9 mouse cellular contexts compared by ENCODE assay signal in genomic region chr5:104112016-104112415, GRCm38 (mm10). TPM values are rescaled to one million over a fixed set of nuclear protein-coding genes. Genes with fewer than 3 reads are reported as not detected.
DNase-seq lines count a peak whose midpoint lies in the region; TF ChIP-seq lines count a peak whose summit lies in the region.
"Had no signal": no experiment of that assay in that cellular context is flagged by ENCODE, and none has a peak within 500 bp of the region (broad histone marks: within the 10 kb centered on the region; RNA-seq: fewer than 3 reads in every experiment).

No protein-coding gene starts in this region.

- 40% methylated on average over 9 of the region's 9 CpGs for WGBS in cerebellum, adult 2 months
- WGBS in hindbrain, embryonic 10.5 days = 10% methylated on average over 9 of the region's 9 CpGs

- H3K27ac ChIP-seq in cerebellum, adult 2 months (ENCODE audit: insufficient read depth, low read length) = peak overlapping the region; percentile 34; the same call in 1 of the 2 replicates
- H3K27ac ChIP-seq in hindbrain, embryonic 10.5 days = peak overlapping the region; percentile 89

- peaks cover 6% of the 10 kb centered on the region for H3K4me1 ChIP-seq in cerebellum, adult 2 months (ENCODE audit: control insufficient read depth, insufficient read depth, low read length)
- H3K4me1 ChIP-seq in hindbrain, embryonic 10.5 days (replicated peaks) = peaks cover 75% of the 10 kb centered on the region

- no peak for TF ChIP-seq POLR2A in cerebellum, adult 2 months (IDR thresholded peaks at IDR 0.05; ENCODE audit: borderline replicate concordance, insufficient read depth, low read length)

- peak overlapping the region; percentile 42 for H3K4me3 ChIP-seq in cerebellum, adult 2 months (replicated peaks; ENCODE audit: insufficient read depth, low read depth, low read length)
- H3K4me3 ChIP-seq in hindbrain, embryonic 10.5 days = peak overlapping the region; percentile 31

- H3K27me3 ChIP-seq in cerebellum, adult 2 months (ENCODE audit: control insufficient read depth, insufficient read depth, low read length) = no peaks in the 10 kb centered on the region
- peaks cover 4% of the 10 kb centered on the region for H3K27me3 ChIP-seq in hindbrain, embryonic 10.5 days (ENCODE audit: insufficient read depth, poor library complexity, severe bottlenecking)

- DNase-seq in cerebellum, adult 2 months = peak in 1 of 2 experiments; percentile 15
- DNase-seq in cerebellum, adult 9-10 months = no peak
- DNase-seq in embryo, embryonic 10.5 days (ENCODE audit: low spot score) = peak; percentile 80
- DNase-seq in hindbrain, embryonic 10.5 days (ENCODE audit: low spot score) = peak; percentile 62
- peak; percentile 42 for DNase-seq in lung, postnatal 36 days
- DNase-seq in thymus, postnatal 14 days = no peak
- DNase-seq in left cerebral cortex, adult 11 months (ENCODE audit: low spot score) = no peak
- no peak for DNase-seq in layer of hippocampus, postnatal 14 days (ENCODE audit: low spot score in 2 of 2)

- H3K9me3 ChIP-seq in hindbrain, embryonic 10.5 days = no peaks in the 10 kb centered on the region

- H3K36me3 ChIP-seq in hindbrain, embryonic 10.5 days = no peaks in the 10 kb centered on the region

- no peak for TF ChIP-seq CTCF in cerebellum, adult 2 months (IDR thresholded peaks at IDR 0.05; ENCODE audit: borderline replicate concordance, insufficient read depth, low read depth, low read length)

RNA-seq across cellular contexts. Expression of gene Sparcl1, which starts 1.5 kb away (rescaled TPM):
- 1,650 and 1,724 TPM in 2 replicates for polyA plus RNA-seq in cerebellum, adult 2 months (2012; rRNA removed)
- 40.6 and 45.9 TPM in 2 replicates for polyA plus RNA-seq in hindbrain, embryonic 10.5 days (2016; fragmentation: Nextera tagmentation; extraction: Ambion mirVana)
- total RNA-seq in layer of hippocampus, postnatal 14 days (2021) = 1,000 to 10,000 TPM; 1,351 to 1,429 TPM

RNA-seq across cellular contexts. Expression of gene Gm17660, which starts 34.6 kb away (rescaled TPM):
- polyA plus RNA-seq in cerebellum, adult 2 months (2012; rRNA removed) = not detected in 2 replicates
- not detected in 2 replicates for polyA plus RNA-seq in hindbrain, embryonic 10.5 days (2016; fragmentation: Nextera tagmentation; extraction: Ambion mirVana)
- not detected for total RNA-seq in layer of hippocampus, postnatal 14 days (2021)
- total RNA-seq: liver, adult 2 months had no signal
- polyA plus RNA-seq: liver, adult 2 months had no signal

RNA-seq across cellular contexts. Expression of gene Dspp, which starts 58.5 kb away (rescaled TPM):
- polyA plus RNA-seq in cerebellum, adult 2 months (2012; rRNA removed) = 0.05 and 0.07 TPM in 2 replicates
- not detected in 2 replicates for polyA plus RNA-seq in hindbrain, embryonic 10.5 days (2016; fragmentation: Nextera tagmentation; extraction: Ambion mirVana)
- not detected for total RNA-seq in layer of hippocampus, postnatal 14 days (2021)
- total RNA-seq: liver, adult 2 months had no signal
- polyA plus RNA-seq: liver, adult 2 months had no signal

Comparison
In these comparisons a context has a peak if more than half of its experiments do, and no peak if none do; other contexts are left out.
1. DNase-seq: peak in embryo, embryonic 10.5 days (single experiment), hindbrain, embryonic 10.5 days (single experiment) and lung, postnatal 36 days (single experiment); none in cerebellum, adult 9-10 months (single experiment), thymus, postnatal 14 days (single experiment), left cerebral cortex, adult 11 months (single experiment) and layer of hippocampus, postnatal 14 days (0 of 2).
2. RNA of gene Sparcl1, which starts 1.5 kb away (polyA plus RNA-seq): 1,650 to 1,724 TPM in cerebellum, adult 2 months; 40.6 to 45.9 TPM in hindbrain, embryonic 10.5 days; every median in the first group is over 10 times any median in the second.